Mouse (Mus musculus) kidney, adult 2 months (tissue): ENCODE measurements around the gene Cyp2b23. TPM values are rescaled to one million over a fixed set of nuclear protein-coding genes. Genes with fewer than 3 reads are reported as not detected.

Source experiments
- polyA plus RNA-seq: library from polyadenylated mRNA; depleted of rRNA; stranded (reverse); fragments of >200 nt; gene quantifications from 2 replicates; pipeline ENCODE4 v1.2.3, GENCODE M21; 2012; rRNA removed

Cyp2b23 gene
- polyA plus RNA-seq, 1 experiment = 0.20 TPM

Other genes starting within 250 kb of the Cyp2b23 start
- gene Nlrp9a, start 151.4 kb downstream of the Cyp2b23 start, polyA plus RNA-seq = not detected in 2 replicates
- gene Vmn1r185, start 68.0 kb downstream of the Cyp2b23 start, polyA plus RNA-seq = not detected in 2 replicates
- not detected in 2 replicates for gene Cyp2b19, start 70.7 kb upstream of the Cyp2b23 start, polyA plus RNA-seq
- not detected in 2 replicates for gene Cyp2g1, start 122.5 kb upstream of the Cyp2b23 start, polyA plus RNA-seq
- gene Cyp2a5, start 148.9 kb upstream of the Cyp2b23 start, polyA plus RNA-seq = 67.1 and 70.8 TPM in 2 replicates